Comparison of ENCODE assay signal across 12 mouse cellular contexts in the genomic region with DNA sequence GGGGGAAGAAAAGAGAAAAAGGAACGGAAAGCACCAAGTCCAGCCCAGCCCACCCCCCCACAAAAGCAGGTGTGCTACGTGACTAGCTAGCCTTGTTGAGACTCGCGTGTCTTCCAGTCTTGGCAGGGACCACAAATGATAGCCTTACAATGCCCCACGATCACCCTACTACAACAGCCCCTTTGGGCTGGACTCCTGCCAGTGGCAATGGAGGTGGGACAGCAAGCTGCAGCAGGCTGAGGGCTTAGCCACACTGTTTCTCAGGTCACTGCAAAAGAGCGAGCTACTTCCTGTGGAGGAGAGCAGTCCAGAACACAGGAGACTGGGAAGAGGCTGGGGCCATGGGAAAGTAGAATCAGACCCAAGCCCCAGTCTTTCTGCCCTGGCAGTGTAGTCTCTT.
DNase-seq lines count a peak whose midpoint lies in the region; ATAC-seq lines count a peak whose summit lies in the region.
"Had no signal": no experiment of that assay in that cellular context is flagged by ENCODE, and none has a peak within 500 bp of the region (broad histone marks: within the 10 kb centered on the region; RNA-seq: fewer than 3 reads in every experiment).

No protein-coding gene starts in this region.

- no peak for ATAC-seq in liver, embryonic 13.5 days (ENCODE audit: low read depth)
- no peak for ATAC-seq in liver, embryonic 11.5 days (replicated peaks; ENCODE audit: low FRiP score)
- no peak for ATAC-seq in embryonic facial prominence, embryonic 14.5 days (ENCODE audit: low read depth)
- ATAC-seq in stomach, embryonic 15.5 days (ENCODE audit: insufficient read depth, low FRiP score, low read depth) = no peak
- no peak for ATAC-seq in frontal cortex, adult (ENCODE audit: low TSS enrichment)
- ATAC-seq: forebrain, embryonic 14.5 days had no signal

- no peak overlapping the region for H3K4me3 ChIP-seq in heart, embryonic 10.5 days
- no peak overlapping the region for H3K4me3 ChIP-seq in liver, embryonic 13.5 days (replicated peaks)
- H3K4me3 ChIP-seq in liver, embryonic 11.5 days (ENCODE audit: low read depth, low read length) = no peak overlapping the region
- H3K4me3 ChIP-seq in embryonic facial prominence, embryonic 14.5 days (ENCODE audit: low read depth, low read length) = no peak overlapping the region
- H3K4me3 ChIP-seq in stomach, embryonic 15.5 days (replicated peaks) = no peak overlapping the region

- H3K27ac ChIP-seq in heart, embryonic 10.5 days = peak overlapping the region; percentile 76; the same call in 1 of the 2 replicates
- H3K27ac ChIP-seq in liver, embryonic 13.5 days = peak overlapping the region; percentile 23; the same call in 1 of the 2 replicates
- H3K27ac ChIP-seq in liver, embryonic 11.5 days (ENCODE audit: low read depth, low read length) = no peak overlapping the region
- H3K27ac ChIP-seq in embryonic facial prominence, embryonic 14.5 days (replicated peaks; ENCODE audit: low read depth, low read length) = peak overlapping the region; percentile 44; the same call in 1 of the 2 replicates
- H3K27ac ChIP-seq in stomach, embryonic 15.5 days = peak overlapping the region; percentile 61

- peak overlapping the region; percentile 17; the same call in 1 of the 2 replicates for H3K9ac ChIP-seq in liver, embryonic 13.5 days
- no peak overlapping the region for H3K9ac ChIP-seq in liver, embryonic 11.5 days (ENCODE audit: low read depth, low read length)
- no peak overlapping the region for H3K9ac ChIP-seq in embryonic facial prominence, embryonic 14.5 days (ENCODE audit: low read depth, low read length)
- no peak overlapping the region for H3K9ac ChIP-seq in stomach, embryonic 15.5 days

- H3K27me3 ChIP-seq in heart, embryonic 10.5 days (ENCODE audit: insufficient read depth, poor library complexity, severe bottlenecking) = no peaks in the 10 kb centered on the region
- no peaks in the 10 kb centered on the region for H3K27me3 ChIP-seq in liver, embryonic 13.5 days
- no peaks in the 10 kb centered on the region for H3K27me3 ChIP-seq in liver, embryonic 11.5 days (replicated peaks; ENCODE audit: control insufficient read depth, insufficient read depth, low read length)
- H3K27me3 ChIP-seq in embryonic facial prominence, embryonic 14.5 days (replicated peaks; ENCODE audit: control insufficient read depth, insufficient read depth, low read length) = no peaks in the 10 kb centered on the region
- H3K27me3 ChIP-seq in stomach, embryonic 15.5 days (replicated peaks) = no peaks in the 10 kb centered on the region

- no peaks in the 10 kb centered on the region for H3K9me3 ChIP-seq in heart, embryonic 10.5 days
- H3K9me3 ChIP-seq in liver, embryonic 13.5 days (replicated peaks) = no peaks in the 10 kb centered on the region
- no peaks in the 10 kb centered on the region for H3K9me3 ChIP-seq in liver, embryonic 11.5 days (ENCODE audit: control insufficient read depth, low read length)
- H3K9me3 ChIP-seq in embryonic facial prominence, embryonic 14.5 days (ENCODE audit: control insufficient read depth, low read length) = no peaks in the 10 kb centered on the region
- H3K9me3 ChIP-seq in stomach, embryonic 15.5 days = no peaks in the 10 kb centered on the region

- no peak overlapping the region for H3K4me2 ChIP-seq in liver, embryonic 13.5 days
- H3K4me2 ChIP-seq in liver, embryonic 11.5 days = no peak overlapping the region
- no peak overlapping the region for H3K4me2 ChIP-seq in embryonic facial prominence, embryonic 14.5 days (ENCODE audit: low read depth, low read length)
- H3K4me2 ChIP-seq in stomach, embryonic 15.5 days = no peak overlapping the region

- 85% methylated on average over 6 of the region's 6 CpGs for WGBS in heart, embryonic 10.5 days
- 79% methylated on average over 6 of the region's 6 CpGs for WGBS in liver, embryonic 13.5 days (ENCODE audit: insufficient replicate concordance)
- 85% methylated on average over 6 of the region's 6 CpGs for WGBS in liver, embryonic 11.5 days
- 64% methylated on average over 6 of the region's 6 CpGs for WGBS in embryonic facial prominence, embryonic 14.5 days
- WGBS in stomach, embryonic 15.5 days = 62% methylated on average over 6 of the region's 6 CpGs

- peaks cover 47% of the 10 kb centered on the region for H3K4me1 ChIP-seq in heart, embryonic 10.5 days
- peaks cover 66% of the 10 kb centered on the region for H3K4me1 ChIP-seq in liver, embryonic 13.5 days (replicated peaks)
- H3K4me1 ChIP-seq in liver, embryonic 11.5 days (replicated peaks; ENCODE audit: control insufficient read depth, insufficient read depth, low read length) = peaks cover 51% of the 10 kb centered on the region
- H3K4me1 ChIP-seq in embryonic facial prominence, embryonic 14.5 days (ENCODE audit: control insufficient read depth, insufficient read depth, low read length) = peaks cover 31% of the 10 kb centered on the region
- H3K4me1 ChIP-seq in stomach, embryonic 15.5 days = peaks cover 31% of the 10 kb centered on the region

- no peaks in the 10 kb centered on the region for H3K36me3 ChIP-seq in heart, embryonic 10.5 days
- H3K36me3 ChIP-seq in liver, embryonic 13.5 days = no peaks in the 10 kb centered on the region
- no peaks in the 10 kb centered on the region for H3K36me3 ChIP-seq in liver, embryonic 11.5 days (ENCODE audit: control insufficient read depth, insufficient read depth, low read length)
- no peaks in the 10 kb centered on the region for H3K36me3 ChIP-seq in embryonic facial prominence, embryonic 14.5 days (ENCODE audit: control insufficient read depth, insufficient read depth, low read length)
- H3K36me3 ChIP-seq in stomach, embryonic 15.5 days = no peaks in the 10 kb centered on the region

- no peak for DNase-seq in heart, embryonic 10.5 days (ENCODE audit: low spot score)
- no peak for DNase-seq in heart, adult 8-10 months (ENCODE audit: low spot score)
- no peak for DNase-seq in liver, embryonic 13.5 days
- no peak for DNase-seq in liver, embryonic 11.5 days (ENCODE audit: low spot score)
- peak; percentile 43 for DNase-seq in embryonic facial prominence, embryonic 14.5 days (ENCODE audit: low spot score)
- no peak for DNase-seq in gastrocnemius, postnatal 25 days
- DNase-seq: cerebellum, adult 9-10 months; kidney, postnatal 4 days; thymus, postnatal 25 days had no signal
